Mouse (Mus musculus) midbrain, embryonic 15.5 days (tissue): ENCODE measurements around the gene Parp3. TPM values are rescaled to one million over a fixed set of nuclear protein-coding genes. Genes with fewer than 3 reads are reported as not detected.

Experiments
- ATAC-seq: fragments of 200-750 bp; cut with Nextera tagmentation; replicated peaks from 2 replicates; pipeline ENCODE4 v1.8.0; 2017; ENCODE audit warnings: moderate TSS enrichment
- H3K27ac ChIP-seq: fragments of 300-500 bp; sonication (generic); 2 replicates; pipeline ENCODE4 v1.5.1; 2015; ENCODE audit warnings: mild to moderate bottlenecking, inconsistent platforms
- H3K27me3 ChIP-seq: fragments of 300-500 bp; sonication (generic); replicated peaks from 2 replicates; pipeline ENCODE4 v1.6.1; 2015; ENCODE audit warnings: inconsistent platforms
- H3K36me3 ChIP-seq: fragments of 300-500 bp; sonication (generic); replicated peaks from 2 replicates; pipeline ENCODE4 v1.6.1; 2015; ENCODE audit warnings: inconsistent platforms
- H3K4me1 ChIP-seq: fragments of 300-500 bp; sonication (generic); 2 replicates; pipeline ENCODE4 v1.6.1; 2015; ENCODE audit warnings: inconsistent platforms
- H3K4me2 ChIP-seq: fragments of 300-500 bp; sonication (generic); 2 replicates; pipeline ENCODE4 v1.6.1; 2015; ENCODE audit warnings: inconsistent platforms, mild to moderate bottlenecking, moderate library complexity
- H3K4me3 ChIP-seq: fragments of 300-500 bp; sonication (generic); 2 replicates; pipeline ENCODE4 v1.5.1; 2015; ENCODE audit warnings: mild to moderate bottlenecking, inconsistent platforms
- H3K9ac ChIP-seq: fragments of 300-500 bp; sonication (generic); 2 replicates; pipeline ENCODE4 v1.6.1; 2015; ENCODE audit warnings: mild to moderate bottlenecking, inconsistent platforms
- H3K9me3 ChIP-seq: fragments of 300-500 bp; sonication (generic); 2 replicates; pipeline ENCODE4 v1.6.1; 2016; ENCODE audit warnings: inconsistent platforms
- whole genome bisulfite sequencing: fragments of 180-500 bp; shearing (Covaris S2); methylation state at CpG from one replicate; pipeline ENCODE4 v1.1.7; 2015; ENCODE audit warnings: mixed read lengths; 5-methylcytosine and 5-hydroxymethylcytosine counted together
- polyA plus RNA-seq: library from polyadenylated mRNA; unstranded; fragments of >200 nt; fragmentation: Nextera tagmentation; extraction: Ambion mirVana; gene quantifications from 2 replicates; pipeline ENCODE4 v1.2.1, GENCODE M21; 2015

Parp3 gene
- polyA plus RNA-seq, 1 experiment from 2014 or later: 1.4 TPM

DNA sequence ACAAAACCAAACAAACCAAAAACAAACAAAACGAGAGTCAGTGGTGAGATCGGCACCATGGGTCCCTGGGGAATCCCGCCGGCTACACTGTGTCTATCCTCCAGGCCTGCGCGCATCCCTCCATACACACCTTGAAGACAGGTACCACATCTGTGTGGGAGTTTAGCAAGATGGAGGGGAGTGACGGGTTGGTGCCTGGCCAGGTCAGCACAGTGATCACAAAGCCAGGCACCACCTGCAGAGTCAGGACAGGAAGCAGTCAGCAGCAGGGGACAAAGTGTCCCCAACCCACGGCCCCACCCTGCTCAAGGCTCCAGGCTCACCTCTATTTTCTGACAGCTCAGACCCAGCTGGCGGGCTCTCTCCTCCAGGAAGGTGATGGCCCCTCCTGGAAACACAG is 40.2 kb downstream of the Parp3 start:
- H3K4me1 ChIP-seq: peaks cover 21% of the 10 kb centered on the region
- H3K9me3 ChIP-seq: no peaks in the 10 kb centered on the region
- no peaks in the 10 kb centered on the region for H3K27me3 ChIP-seq
- no peak overlapping the region for H3K27ac ChIP-seq
- WGBS: 82% methylated on average over 9 of the region's 9 CpGs
- ATAC-seq: no peak
- H3K36me3 ChIP-seq: peaks cover 12% of the 10 kb centered on the region
- no peak overlapping the region for H3K9ac ChIP-seq
- H3K4me2 ChIP-seq: no peak overlapping the region
- no peak overlapping the region for H3K4me3 ChIP-seq

GRCm38 (mm10) chr9:106433389-106433788 is 43.4 kb downstream of the Parp3 start:
- peaks cover 15% of the 10 kb centered on the region for H3K36me3 ChIP-seq
- H3K27me3 ChIP-seq: no peaks in the 10 kb centered on the region
- H3K4me2 ChIP-seq: no peak overlapping the region
- peaks cover 29% of the 10 kb centered on the region for H3K4me1 ChIP-seq
- 79% methylated on average over 7 of the region's 7 CpGs for WGBS
- no peaks in the 10 kb centered on the region for H3K9me3 ChIP-seq
- H3K9ac ChIP-seq: no peak overlapping the region
- no peak overlapping the region for H3K4me3 ChIP-seq
- ATAC-seq: no peak
- H3K27ac ChIP-seq: no peak overlapping the region

- H3K9ac ChIP-seq: peak overlapping the region; percentile 83
- H3K4me2 ChIP-seq: peak overlapping the region; percentile 81
- H3K27me3 ChIP-seq: no peaks in the 10 kb centered on the region
- peaks cover 15% of the 10 kb centered on the region for H3K36me3 ChIP-seq
- H3K4me3 ChIP-seq: peak overlapping the region; percentile 66
- peaks cover 19% of the 10 kb centered on the region for H3K4me1 ChIP-seq
- 1% methylated on average over 4 of the region's 4 CpGs for WGBS
- H3K9me3 ChIP-seq: no peaks in the 10 kb centered on the region
- ATAC-seq: no peak
- H3K27ac ChIP-seq: peak overlapping the region; percentile 95
Observed at GRCm38 (mm10) chr9:106430015-106430264, 46.8 kb downstream of the Parp3 start.

DNA sequence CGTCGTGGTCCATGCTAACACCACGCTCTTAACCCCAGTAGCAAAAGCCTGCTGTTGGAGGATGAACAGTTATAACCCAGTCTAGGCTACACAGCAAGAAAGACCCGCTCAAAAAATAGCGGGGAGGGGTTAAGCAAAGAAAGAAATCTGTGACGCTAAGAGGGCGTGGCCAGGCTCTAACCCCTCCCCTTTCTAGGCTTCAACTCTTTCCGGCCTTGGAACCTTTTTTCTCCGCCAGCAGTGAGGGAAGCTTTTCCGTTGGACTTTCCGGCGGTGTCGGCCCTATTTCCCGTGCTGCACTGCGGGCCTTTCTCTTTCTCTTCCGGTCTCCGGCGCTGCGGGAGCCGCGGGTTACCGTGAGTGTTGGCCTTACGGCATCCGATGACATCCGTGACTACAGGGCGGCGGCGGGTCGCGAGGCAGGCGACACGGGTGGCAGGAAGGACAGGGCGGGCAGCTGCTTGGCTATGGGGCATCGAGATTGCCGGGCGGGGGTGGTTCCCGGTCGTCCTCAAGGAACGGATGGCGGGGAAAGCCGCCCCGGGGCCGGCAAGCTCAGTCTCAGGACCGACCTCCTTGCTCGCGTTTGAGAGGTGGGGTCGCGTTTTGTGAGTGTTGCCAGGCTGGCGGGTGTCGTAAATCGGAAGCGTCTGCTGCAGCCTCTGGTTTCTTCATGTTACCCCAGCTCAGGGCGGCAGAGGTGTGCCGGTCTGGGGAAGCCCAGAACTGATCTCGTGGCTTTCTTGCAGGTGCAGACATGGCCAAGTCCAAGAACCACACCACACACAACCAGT is 47.3 kb downstream of the Parp3 start, which contains the start of gene Rpl29:
Gene Rpl29, plus strand, starts transcription at position 234 of the 794 bp plus-strand sequence.
- Histone ChIP-seq H3K4me2 (peak within 1 kb of the TSS; percentile 81), H3K27ac (peak within 1 kb of the TSS; percentile 95), H3K4me3 (peak within 1 kb of the TSS; percentile 66), H3K27me3 (no peaks in the 10 kb centered on the region), H3K4me1 (peaks cover 19% of the 10 kb centered on the region), H3K36me3 (peaks cover 15% of the 10 kb centered on the region), H3K9me3 (no peaks in the 10 kb centered on the region), H3K9ac (peak within 1 kb of the TSS; percentile 83)
- ATAC-seq: peak; percentile 88
- under 1% methylated on average over 55 of the region's 55 CpGs for WGBS

DNA sequence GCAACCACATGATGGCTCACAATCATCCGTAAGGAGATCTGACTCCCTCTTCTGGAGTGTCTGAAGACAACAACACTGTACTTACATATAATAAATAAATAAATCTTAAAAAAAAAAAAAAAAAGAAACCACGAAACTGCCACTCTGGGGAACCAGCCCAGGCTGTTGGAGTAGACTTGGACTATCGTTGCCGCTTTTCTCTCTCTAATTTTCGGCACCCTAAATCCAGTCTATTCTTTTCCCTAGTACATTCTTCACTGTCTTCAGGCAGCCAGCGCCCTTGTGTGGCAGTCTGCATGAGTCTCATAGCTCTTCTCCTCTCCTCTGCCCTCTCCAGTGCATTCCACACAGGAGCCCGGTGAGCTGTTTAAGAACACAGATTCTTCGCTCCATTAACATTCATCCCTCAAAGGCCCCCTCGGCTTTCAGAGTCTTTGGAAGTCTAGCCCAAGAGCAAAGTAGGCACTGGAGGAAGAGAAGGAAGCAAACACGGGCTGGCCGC is 48.0 kb downstream of the Parp3 start:
- Histone ChIP-seq H3K4me3 (peak overlapping the region; percentile 66), H3K36me3 (peaks cover 15% of the 10 kb centered on the region), H3K9me3 (no peaks in the 10 kb centered on the region), H3K4me1 (peaks cover 19% of the 10 kb centered on the region), H3K27me3 (no peaks in the 10 kb centered on the region), H3K27ac (peak overlapping the region; percentile 95), H3K4me2 (peak overlapping the region; percentile 81), H3K9ac (peak overlapping the region; percentile 60)
- 9% methylated on average over 11 of the region's 11 CpGs for WGBS
- ATAC-seq: peak; percentile 73

DNA sequence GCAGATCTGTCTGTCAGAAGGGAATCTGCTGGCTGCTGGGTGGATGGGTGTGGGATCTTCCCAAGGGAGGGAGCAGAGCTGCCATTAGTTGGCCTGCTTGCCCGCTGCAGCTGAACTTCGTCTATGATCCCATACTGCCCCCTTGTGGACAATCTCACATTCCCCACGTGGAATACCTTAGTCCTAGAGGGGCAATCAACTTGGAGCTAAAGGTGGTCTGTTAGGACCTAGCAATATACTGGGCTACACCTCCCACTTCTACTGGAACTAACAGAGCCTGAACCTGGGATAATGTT is 54.9 kb downstream of the Parp3 start:
- no peaks in the 10 kb centered on the region for H3K9me3 ChIP-seq
- WGBS: 0% methylated on average over 3 of the region's 3 CpGs
- no peak overlapping the region for H3K4me3 ChIP-seq
- peak overlapping the region; percentile 31; the same call in 1 of the 2 replicates for H3K27ac ChIP-seq
- H3K9ac ChIP-seq: no peak overlapping the region
- ATAC-seq: peak; percentile 76
- H3K4me2 ChIP-seq: peak overlapping the region; percentile 35
- no peaks in the 10 kb centered on the region for H3K27me3 ChIP-seq
- H3K36me3 ChIP-seq: no peaks in the 10 kb centered on the region
- peaks cover 29% of the 10 kb centered on the region for H3K4me1 ChIP-seq

GRCm38 (mm10) chr9:106421033-106421864 is 55.5 kb downstream of the Parp3 start:
- WGBS: 7% methylated on average over 18 of the region's 18 CpGs
- Histone ChIP-seq H3K4me2 (peak overlapping the region; percentile 35), H3K9me3 (no peaks in the 10 kb centered on the region), H3K9ac (no peak overlapping the region), H3K36me3 (no peaks in the 10 kb centered on the region), H3K27me3 (no peaks in the 10 kb centered on the region), H3K4me3 (no peak overlapping the region), H3K27ac (peak overlapping the region; percentile 31), H3K4me1 (peaks cover 29% of the 10 kb centered on the region)
- ATAC-seq: peak; percentile 15

DNA sequence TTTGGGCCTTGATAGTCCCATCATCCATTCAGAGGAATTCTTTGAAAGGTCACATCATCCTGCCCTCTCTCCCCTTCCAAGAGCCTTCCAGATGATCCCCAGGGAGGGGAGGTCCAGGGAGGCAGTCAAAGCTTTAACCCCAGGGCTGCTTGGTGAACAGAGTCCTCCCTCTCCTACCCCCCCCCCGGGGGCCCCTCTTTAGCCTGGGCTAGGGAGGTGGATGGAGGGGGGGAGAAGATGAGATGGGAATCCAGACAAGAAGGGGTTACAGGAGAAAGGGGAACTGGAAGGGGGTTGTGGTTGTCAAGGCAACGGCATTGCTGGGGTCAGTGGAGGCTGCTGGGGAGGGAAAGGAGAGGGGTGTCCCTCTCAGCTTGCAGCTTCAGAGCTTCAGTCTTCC is 56.1 kb downstream of the Parp3 start:
- H3K4me3 ChIP-seq: no peak overlapping the region
- no peaks in the 10 kb centered on the region for H3K9me3 ChIP-seq
- H3K9ac ChIP-seq: no peak overlapping the region
- no peaks in the 10 kb centered on the region for H3K36me3 ChIP-seq
- WGBS: 0% methylated on average over 2 of the region's 2 CpGs
- peaks cover 29% of the 10 kb centered on the region for H3K4me1 ChIP-seq
- no peaks in the 10 kb centered on the region for H3K27me3 ChIP-seq
- ATAC-seq: no peak
- H3K27ac ChIP-seq: 0 out of 2 replicates have a peak overlapping the region, but pooled peaks have one; percentile 22
- peak overlapping the region; percentile 35 for H3K4me2 ChIP-seq

Other genes starting within 250 kb of the Parp3 start
- 91.1 and 99.0 TPM in 2 replicates for gene Alas1, start 228.3 kb downstream of the Parp3 start, polyA plus RNA-seq
- gene Poc1a, start 195.9 kb downstream of the Parp3 start, polyA plus RNA-seq: 9.1 and 9.9 TPM in 2 replicates
- gene Dusp7, start 108.3 kb downstream of the Parp3 start, polyA plus RNA-seq: 15.7 and 16.1 TPM in 2 replicates
- 553 and 554 TPM in 2 replicates for gene Rpl29, start 47.5 kb downstream of the Parp3 start, polyA plus RNA-seq
- 20.7 TPM in 2 replicates for gene Acy1, start 38.6 kb downstream of the Parp3 start, polyA plus RNA-seq
- gene Abhd14b, start 29.5 kb downstream of the Parp3 start, polyA plus RNA-seq: 8.9 and 11.0 TPM in 2 replicates
- 71.2 and 71.3 TPM in 2 replicates for gene Abhd14a, start 29.3 kb downstream of the Parp3 start, polyA plus RNA-seq
- gene Pcbp4, start 23.7 kb downstream of the Parp3 start, polyA plus RNA-seq: 295 and 310 TPM in 2 replicates
- gene Gpr62, start 11.0 kb downstream of the Parp3 start, polyA plus RNA-seq: 1.2 and 1.4 TPM in 2 replicates
- 51.2 and 52.3 TPM in 2 replicates for gene Rrp9, start 986 bp downstream of the Parp3 start, polyA plus RNA-seq
- gene Iqcf1, start 23.0 kb upstream of the Parp3 start, polyA plus RNA-seq: not detected in 2 replicates
- not detected in 2 replicates for gene Iqcf5, start 37.6 kb upstream of the Parp3 start, polyA plus RNA-seq
- gene Iqcf3, start 84.7 kb upstream of the Parp3 start, polyA plus RNA-seq: not detected in 2 replicates
- not detected in 2 replicates for gene Iqcf4, start 94.0 kb upstream of the Parp3 start, polyA plus RNA-seq
- gene Iqcf6, start 149.6 kb upstream of the Parp3 start, polyA plus RNA-seq: not detected in 2 replicates
- gene Grm2, start 179.1 kb upstream of the Parp3 start, polyA plus RNA-seq: 17.8 and 19.3 TPM in 2 replicates
- gene Tex264, start 209.0 kb upstream of the Parp3 start, polyA plus RNA-seq: 63.2 and 67.7 TPM in 2 replicates